Mouse (Mus musculus) bone marrow macrophage, adult 2 months (primary cell): ENCODE data around the gene Gm9817.

Source experiments
- CTCF ChIP-seq: IDR thresholded peaks from 2 replicates; pipeline ENCODE4 v1.5.1; 2012; ENCODE audit warnings: low read depth, mild to moderate bottlenecking, low read length, moderate library complexity
- POLR2A ChIP-seq: IDR thresholded peaks from 2 replicates; pipeline ENCODE4 v1.6.1; 2012; ENCODE audit warnings: mild to moderate bottlenecking, low read depth, low read length, borderline replicate concordance

DNA sequence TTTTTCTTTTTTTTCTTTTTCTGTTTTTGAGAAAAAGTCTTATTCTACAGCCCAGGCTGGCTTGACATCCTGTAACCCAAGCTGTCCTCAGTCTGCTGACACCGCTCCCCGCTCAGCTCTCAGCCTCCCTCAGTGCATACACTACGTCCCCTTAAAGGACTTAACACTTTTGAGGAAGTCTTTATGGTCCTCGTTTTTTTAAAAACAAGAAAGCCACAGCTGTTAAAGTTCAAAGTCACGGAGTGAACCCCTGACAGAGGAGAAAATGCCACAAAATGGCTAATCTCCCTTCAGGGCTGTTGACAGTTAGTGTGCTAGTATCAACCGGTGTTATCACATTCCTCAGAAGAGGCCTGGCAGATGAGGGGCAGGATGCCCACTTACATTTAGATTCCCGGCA, 46.7 kb upstream of the Gm9817 start:
- TF ChIP-seq CTCF (no peak), POLR2A (no peak)
